Mouse (Mus musculus) c-Kit-positive CD71-negative TER-119-negative erythroid progenitor cells, embryonic 14.5 days (primary cell): ENCODE results near the gene Hrct1.

Experiments
- DNase-seq: peaks from one replicate; pipeline ENCODE4 v3.0.0-alpha.2; 2013; ENCODE audit warnings: low read depth

Gene Hrct1

DNA sequence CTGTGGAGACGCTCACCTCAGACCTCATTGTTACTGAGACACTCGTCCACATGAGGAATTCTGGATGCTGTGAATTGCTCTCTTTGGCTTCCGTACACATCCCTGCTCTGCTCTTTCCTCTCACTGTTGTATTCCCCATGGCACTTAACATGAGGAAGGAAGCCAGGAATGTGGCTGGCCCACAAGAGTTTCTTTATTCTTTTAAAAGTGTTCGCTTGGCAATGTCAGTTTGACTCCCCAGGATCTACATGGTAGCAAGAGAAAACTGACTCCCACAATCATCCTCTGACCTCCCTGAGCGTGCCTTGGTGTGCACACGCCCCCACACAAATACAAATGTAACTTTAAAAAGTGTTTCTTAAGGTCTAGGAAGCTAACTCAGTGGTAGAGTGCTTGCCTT, 44.6 kb downstream of the Hrct1 start:
- no peak for DNase-seq

DNA sequence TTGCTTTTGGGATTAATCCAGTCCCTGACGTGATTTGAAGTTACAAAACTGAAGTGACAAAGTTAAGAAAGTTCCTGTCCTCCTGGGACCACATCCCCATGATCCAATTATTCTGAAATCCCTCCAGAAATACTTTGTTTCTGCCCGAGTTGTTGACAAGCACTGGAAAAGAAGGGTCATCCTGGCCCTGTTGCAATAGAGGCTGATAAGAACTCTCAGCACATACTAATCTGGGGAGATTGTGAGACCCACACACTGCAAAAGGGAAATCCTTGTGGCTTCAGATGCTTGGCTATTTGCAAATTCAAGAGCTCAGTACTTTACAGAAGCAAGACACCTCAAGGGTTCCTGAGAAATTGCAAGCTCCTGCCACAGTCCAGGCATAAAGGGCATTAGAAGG, 45.3 kb downstream of the Hrct1 start:
- no peak for DNase-seq
